Mouse (Mus musculus): ENCODE results near the gene Sqstm1. TPM values are rescaled to one million over a fixed set of nuclear protein-coding genes. Genes with fewer than 3 reads are reported as not detected.

Sqstm1 gene
- 93.1 and 96.2 TPM in 2 replicates for polyA plus RNA-seq (2012)

DNA sequence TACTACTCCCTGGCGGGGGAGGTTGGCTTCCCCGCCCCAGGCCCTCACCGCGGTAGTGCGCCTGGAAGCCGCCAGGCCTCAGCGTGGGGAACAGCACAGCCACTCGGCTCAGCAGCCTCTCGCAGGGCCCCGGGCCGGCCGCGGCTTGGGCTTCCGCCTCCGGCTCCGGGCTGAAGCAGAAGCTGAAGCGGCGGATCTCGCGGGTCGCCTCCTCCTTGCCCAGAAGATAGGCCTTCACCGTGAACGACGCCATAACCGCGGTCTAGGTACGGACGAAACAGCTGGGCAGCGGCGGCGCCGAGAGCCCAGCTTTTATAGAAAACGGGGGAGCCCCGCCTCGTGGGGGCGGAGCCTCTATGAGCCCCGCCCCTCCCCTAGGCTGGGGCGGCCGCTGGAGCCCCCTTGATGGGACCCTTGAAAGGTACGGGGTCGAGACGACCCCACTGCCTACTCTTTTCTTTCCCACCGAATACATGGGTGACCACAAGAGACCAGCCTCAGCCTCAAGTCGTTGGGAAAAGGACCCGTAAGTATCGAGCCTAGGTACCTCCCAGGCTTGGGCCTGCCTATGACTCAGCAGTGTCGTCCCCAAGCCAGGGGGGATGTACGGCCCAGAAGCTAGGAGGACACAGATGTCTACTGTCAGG, at the start of gene Sqstm1, which contains the start of gene Mgat4b:
Gene Sqstm1 (minus strand): TSS at position 323 of the 647 bp plus-strand sequence.
Gene Mgat4b (plus strand): TSS at position 386 of the 647 bp plus-strand sequence.
- no peak for TF ChIP-seq GATA1 (IDR thresholded peaks at IDR 0.05; ENCODE audit: low read length)

DNA sequence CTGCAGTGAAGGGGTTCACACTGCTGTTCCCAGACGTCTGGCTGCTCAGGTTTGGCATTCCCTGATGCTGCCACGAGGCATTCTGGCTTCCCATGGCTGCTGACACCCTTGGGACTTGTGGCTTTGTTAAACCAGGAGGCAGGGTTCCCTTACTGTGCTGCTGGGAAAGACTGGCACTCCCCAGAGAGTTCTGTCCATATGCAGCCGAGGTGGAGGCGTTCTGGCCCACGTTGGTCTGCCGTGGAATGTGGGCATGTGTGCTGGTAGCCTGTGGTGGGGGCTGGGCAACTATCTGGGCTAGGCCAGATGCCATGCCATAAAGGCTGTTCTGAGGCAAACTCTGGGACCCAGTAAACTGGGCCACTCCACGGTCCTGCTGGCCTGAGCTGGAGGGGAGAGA, 47.7 kb upstream of the Sqstm1 start:
- TF ChIP-seq GATA1 (IDR thresholded peaks at IDR 0.05; ENCODE audit: low read length): no peak

DNA sequence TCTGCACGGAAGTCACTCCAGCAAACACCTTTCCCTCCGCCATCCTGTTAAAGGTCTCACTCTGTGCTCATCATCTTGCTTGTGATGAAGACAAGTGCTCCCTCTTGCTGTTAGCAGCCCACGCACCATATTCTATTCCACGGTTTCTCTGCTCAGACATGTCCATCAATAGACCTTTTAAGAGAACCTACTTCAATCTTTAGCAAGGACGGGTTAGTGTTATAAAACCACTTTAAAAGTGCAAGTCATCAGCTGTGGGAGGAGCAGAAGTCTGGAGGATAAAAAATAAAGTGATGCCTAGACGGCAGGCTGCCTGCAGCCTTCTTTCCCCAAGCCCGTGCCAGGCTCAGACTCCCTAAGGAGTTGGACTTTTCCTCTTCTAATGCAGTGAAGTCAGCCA, 46.0 kb upstream of the Sqstm1 start:
- TF ChIP-seq GATA1 (IDR thresholded peaks at IDR 0.05; ENCODE audit: low read length): no peak

DNA sequence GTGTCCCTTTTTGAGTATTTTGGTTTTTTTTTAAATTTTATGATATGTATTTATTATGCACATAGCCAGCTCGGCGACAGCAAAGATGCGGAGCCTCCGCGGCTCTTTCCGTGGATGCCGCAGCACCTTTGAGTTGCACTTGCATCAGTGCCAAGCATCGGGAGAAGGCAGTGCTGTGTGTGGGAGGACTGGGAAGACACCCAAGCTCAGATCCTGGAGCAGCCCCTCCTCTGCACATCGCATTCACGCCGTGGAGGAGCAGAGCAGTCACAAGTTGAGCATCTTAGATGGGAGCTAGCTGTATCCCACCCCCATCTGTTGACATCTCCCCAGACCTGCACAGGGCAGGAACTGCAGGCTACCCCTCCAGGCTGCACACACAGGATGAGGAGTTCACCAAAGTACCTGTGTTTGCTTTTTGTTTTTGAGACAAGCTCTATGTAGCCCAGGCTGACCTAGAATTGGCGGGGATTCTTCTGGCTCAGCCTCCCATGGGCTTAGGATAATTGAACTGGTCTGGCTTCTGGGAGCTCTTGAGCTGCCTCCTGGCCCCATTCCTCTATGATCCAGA, 43.5 kb upstream of the Sqstm1 start:
- TF ChIP-seq GATA1 (IDR thresholded peaks at IDR 0.05; ENCODE audit: low read length): no peak

DNA sequence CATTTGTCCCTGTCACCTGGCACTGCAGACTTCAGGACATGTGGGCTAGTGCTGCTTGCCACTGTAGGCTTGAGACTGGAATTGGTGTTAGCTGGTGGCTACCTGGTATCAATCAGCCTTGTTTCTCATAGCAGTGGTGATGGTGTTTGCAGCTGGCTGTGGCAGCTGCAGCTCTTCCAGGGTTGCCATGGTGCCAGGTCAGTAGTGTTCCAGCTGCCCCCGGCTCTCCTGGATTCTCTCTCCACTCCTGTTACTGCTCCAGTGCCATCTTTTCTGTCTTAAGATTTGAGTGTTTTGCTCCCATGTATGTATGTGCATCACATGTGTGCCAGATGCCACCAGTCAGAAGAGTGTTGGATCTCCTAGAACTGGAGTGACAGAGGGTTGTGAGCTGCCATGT, 42.8 kb upstream of the Sqstm1 start:
- no peak for TF ChIP-seq GATA1 (IDR thresholded peaks at IDR 0.05; ENCODE audit: low read length)

DNA sequence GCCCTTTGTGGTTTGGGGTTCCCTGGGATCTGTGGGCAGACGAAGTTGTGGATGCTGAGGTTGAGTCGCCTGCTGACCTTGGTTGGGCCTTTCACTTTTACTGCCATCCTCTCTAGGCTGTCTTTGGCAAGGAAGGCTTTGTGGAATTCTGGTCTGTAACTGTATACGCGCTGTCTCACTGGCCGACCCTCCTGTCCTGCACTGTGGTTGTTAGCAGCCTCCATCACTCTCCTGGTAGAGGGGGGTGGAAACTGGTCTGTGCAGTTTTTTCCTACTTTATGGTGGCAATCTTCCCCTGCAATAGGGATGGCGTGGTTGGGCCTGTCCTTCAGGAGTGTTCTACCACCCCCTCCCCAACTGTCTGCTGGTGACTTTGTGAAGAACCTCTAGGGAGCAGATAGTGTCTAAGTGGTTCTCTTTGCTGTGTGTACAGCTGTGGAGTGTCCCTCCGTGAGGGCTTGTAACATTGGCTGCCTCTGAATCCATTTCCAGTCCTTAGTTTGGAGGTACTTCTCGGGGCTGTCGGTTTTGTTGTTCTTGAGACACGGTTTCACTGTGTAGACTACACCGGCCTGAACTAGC, 42.1 kb upstream of the Sqstm1 start:
- TF ChIP-seq GATA1 (IDR thresholded peaks at IDR 0.05; ENCODE audit: low read length): no peak

DNA sequence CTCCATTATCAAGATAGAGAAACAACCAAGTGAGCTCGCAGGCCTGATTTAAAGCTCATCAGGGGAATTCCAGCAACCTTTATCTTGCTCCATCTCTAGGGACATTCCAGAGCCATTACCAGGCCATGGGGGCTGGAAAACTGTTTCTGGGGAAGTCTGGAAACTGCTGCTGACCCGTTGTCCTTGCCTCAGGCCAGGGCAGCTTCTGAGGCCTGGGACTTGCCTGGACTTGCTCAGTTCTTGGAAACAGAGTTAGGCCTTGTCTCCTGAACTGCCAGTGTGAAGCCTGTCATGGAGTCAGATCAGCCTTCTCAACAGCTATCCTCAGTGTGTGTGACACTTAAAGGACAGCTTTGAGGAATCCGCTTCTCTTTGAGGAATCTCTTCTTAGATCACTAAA, 41.5 kb upstream of the Sqstm1 start:
- no peak for TF ChIP-seq GATA1 (IDR thresholded peaks at IDR 0.05; ENCODE audit: low read length)

DNA sequence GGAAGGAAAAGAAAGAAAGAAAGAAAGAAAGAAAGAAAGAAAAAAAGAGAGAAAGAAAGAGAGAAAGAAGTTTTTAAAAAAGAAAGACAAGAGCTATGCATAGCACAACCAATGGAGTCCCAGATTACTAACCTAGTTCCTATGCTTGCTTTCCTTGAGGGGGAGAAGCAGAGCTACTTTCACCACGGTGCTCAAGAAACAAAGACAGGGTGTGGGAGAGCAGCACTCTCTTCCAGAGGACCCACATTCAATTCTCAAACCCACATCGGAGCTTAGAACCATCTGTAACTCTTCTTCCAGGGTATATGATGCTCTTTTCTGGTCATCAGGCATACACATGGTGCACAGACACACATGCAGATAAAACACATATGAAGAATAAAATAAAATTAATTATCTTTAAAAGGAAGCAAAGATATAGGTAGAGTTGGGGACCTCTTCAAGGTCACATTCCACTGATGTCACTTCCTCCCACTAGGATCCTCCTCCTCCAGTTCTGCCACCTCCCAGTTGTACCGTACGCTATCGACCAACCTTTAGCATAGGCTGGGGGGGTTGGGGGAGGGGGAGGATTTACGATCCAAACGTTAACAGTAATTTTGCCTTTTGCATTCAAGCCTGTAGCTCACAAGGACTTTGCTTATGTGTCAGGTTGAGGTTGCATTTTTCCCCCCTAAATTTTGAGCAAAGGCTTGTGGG, 38.0 kb upstream of the Sqstm1 start:
- TF ChIP-seq GATA1 (IDR thresholded peaks at IDR 0.05; ENCODE audit: low read length): no peak

DNA sequence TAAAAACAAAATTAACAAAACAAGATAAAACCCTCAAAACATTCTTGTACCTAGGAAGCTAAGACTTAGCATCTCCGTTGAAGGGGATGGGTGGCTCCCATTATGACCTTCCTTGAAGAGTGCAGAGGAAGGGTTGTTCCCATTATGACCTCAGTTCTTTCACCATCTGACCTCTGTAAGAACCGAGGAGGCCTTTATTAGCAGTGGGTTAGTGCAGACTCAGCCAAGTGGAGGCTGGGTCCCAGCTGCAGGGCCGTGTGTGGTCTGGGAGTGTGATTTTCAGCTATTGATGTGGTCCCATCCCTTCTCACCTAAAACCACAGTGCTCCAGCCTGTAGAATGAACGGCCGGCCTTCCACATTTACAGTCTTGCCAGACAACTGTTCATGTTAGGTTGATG, 34.6 kb upstream of the Sqstm1 start:
- no peak for TF ChIP-seq GATA1 (IDR thresholded peaks at IDR 0.05; ENCODE audit: low read length)

DNA sequence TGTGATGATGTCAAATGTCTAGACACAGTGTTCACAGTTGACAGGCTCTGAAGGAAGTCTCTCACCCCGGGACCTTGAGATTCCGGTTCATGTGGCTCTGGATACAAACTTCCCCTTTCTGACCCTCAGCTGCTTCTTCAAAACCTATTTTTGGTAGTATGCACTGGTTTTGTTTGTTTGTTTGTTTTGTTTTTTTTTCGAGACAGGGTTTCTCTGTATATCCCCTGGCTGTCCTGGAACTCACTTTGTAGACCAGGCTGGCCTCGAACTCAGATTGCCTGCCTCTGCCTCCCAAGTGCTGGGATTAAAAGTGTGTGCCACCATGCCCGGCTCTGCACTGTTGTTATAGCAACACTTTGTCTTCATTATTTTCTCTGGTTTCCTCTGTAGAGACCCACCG, 33.3 kb upstream of the Sqstm1 start:
- no peak for TF ChIP-seq GATA1 (IDR thresholded peaks at IDR 0.05; ENCODE audit: low read length)

DNA sequence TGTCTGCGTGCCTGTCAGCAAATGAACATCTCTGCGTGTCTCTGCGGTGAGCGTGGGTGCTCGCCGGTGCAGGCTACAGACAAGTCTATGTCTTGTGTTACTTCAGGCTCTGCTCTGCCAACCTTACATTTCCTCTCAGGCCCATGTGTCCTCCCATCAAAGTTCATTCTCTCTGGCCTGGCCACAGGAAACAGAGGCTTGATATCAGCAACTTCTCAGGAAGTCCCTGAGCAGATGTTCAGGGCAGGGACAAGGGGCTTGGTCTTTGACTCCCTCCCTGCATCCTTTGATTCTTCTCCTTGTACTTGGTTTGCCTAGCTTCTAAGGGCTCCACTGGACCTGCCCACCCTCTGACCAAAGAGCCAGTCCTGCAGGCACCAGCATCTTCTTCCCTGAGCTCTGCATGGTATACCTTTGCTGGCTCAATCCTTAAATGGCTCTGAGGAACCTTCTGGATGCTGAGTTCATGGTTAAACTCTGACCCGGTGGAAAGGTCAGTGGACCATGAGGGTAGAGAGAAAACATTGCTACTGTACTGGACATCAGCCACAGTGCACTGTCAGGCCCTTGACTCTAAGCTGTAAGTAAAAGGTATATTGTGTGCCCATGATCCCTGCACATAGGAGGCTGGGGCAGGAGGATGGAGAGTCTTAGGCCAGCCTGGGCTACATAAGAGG, 29.7 kb upstream of the Sqstm1 start:
- no peak for TF ChIP-seq GATA1 (IDR thresholded peaks at IDR 0.05; ENCODE audit: low read length)

DNA sequence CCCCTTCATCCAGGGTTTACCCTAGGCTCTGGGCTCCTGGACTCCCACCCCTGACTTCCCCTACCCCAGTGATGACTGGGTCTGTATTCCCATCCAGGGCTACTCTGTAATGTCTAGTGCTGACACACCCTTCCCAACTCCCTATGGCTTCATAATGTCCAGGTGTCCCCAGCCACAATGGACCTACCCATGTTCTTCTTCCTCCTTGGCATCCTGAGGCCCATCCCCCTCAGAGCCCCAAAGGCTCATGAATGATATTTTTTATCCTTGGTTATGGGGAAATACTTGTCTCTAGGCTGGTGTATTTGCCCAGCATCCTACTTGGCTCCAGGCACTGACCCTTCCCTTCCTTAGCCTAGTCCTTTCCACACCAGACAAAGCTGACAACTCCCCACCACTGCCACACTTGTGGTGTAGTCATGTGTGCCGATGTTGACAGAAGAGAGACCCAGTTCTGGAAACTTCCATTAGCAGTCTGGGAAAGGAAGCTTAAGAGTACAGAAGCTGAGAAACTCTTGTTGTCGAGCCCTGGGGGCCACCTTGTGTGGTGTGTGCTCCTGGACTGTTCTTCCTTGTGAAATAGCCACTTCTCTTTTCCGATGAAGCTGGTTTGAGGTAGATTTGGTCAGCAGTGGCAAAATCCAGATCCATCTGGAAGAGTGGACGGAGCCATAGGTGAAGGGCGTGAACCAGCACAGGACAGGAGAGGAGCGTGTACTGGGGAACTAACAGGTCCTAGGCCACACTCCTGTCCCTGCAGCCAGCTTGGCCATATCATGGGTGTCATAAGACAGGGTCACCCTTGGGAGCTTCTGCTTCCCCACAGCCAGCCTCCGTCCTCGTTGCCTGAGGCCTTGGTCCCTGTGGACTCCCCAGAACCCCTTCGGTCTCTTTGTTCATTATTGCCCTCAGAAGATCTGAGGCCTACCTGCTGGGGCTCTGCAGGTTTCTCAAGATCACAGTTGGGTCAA, 28.5 kb upstream of the Sqstm1 start:
- no peak for TF ChIP-seq GATA1 (IDR thresholded peaks at IDR 0.05; ENCODE audit: low read length)

DNA sequence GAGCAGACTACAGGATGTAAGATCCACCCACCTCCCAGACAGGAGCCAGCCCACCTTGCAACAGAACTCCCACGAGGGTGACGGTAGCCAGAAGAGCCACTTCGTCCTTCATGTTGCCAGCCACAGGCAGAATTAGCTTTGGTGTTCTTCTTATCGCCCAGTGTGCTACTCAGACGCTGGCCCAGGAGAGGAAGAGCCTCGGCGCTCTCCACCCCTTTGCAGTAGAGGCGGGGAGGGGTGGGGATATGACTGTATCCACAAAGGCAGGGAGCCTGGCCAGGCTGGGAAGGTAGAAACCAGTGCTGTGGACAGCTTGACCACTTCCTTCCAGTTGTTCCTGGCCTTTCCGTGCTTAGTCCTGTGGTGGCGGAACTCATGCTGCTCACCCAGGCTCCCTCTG, 27.7 kb upstream of the Sqstm1 start, which contains the start of gene Ltc4s:
Gene Ltc4s (minus strand): TSS at position 293 of the 400 bp plus-strand sequence.
- no peak for TF ChIP-seq GATA1 (IDR thresholded peaks at IDR 0.05; ENCODE audit: low read length)
